Mouse (Mus musculus) myocyte (in vitro differentiated cells): ENCODE measurements at regions not wholly inside any gene's neighbourhood (a gene's known extent, or its start where the extent isn't known, plus 50 kb on each side); places are given as distances from the start of the nearest gene placed in this dataset.

ENCODE experiments used
- H3K27me3 ChIP-seq: one replicate; pipeline ENCODE4 v1.6.1; 2011; ENCODE audit not compliant: control insufficient read depth, insufficient read depth, insufficient read length
- H3K36me3 ChIP-seq: one replicate; pipeline ENCODE4 v1.6.1; 2011; ENCODE audit not compliant: control insufficient read depth, insufficient read depth
- H3K4me2 ChIP-seq: one replicate; pipeline ENCODE4 v1.6.1; 2011; ENCODE audit warnings: low read depth, control low read depth
- H3K4me3 ChIP-seq: one replicate; pipeline ENCODE4 v1.5.1; 2011; ENCODE audit warnings: mild to moderate bottlenecking, control low read depth, moderate library complexity
- H3K79me2 ChIP-seq: one replicate; pipeline ENCODE4 v1.6.1; 2011; ENCODE audit not compliant: control insufficient read depth, insufficient read depth
- H3ac ChIP-seq: one replicate; pipeline ENCODE4 v1.6.1; 2011; ENCODE audit not compliant: control insufficient read depth, insufficient read length
- CEBPB ChIP-seq: IDR thresholded peaks from 2 replicates; pipeline ENCODE4 v1.6.1; 2011; ENCODE audit warnings: mild to moderate bottlenecking, moderate library complexity; ENCODE audit not compliant: poor library complexity, insufficient read depth, severe bottlenecking
- E2F4 ChIP-seq: IDR thresholded peaks from one replicate; pipeline ENCODE4 v1.6.1; 2011; ENCODE audit warnings: mild to moderate bottlenecking, control low read depth, moderate library complexity; ENCODE audit not compliant: insufficient read depth
- MAX ChIP-seq: IDR thresholded peaks from one replicate; pipeline ENCODE4 v1.6.1; 2011; ENCODE audit warnings: low read depth, mild to moderate bottlenecking, control low read depth
- MYOD1 ChIP-seq, 3 experiments: IDR thresholded peaks; one replicate each; pipeline ENCODE4 v1.6.1; 2011; ENCODE audit warnings: control low read depth in 2 of 3, low read depth in 2 of 3, mild to moderate bottlenecking in 2 of 3, moderate library complexity in 1 of 3; ENCODE audit not compliant: insufficient read length in 2 of 3, control insufficient read depth in 1 of 3
- MYOG ChIP-seq, 3 experiments: IDR thresholded peaks; one replicate each; pipeline ENCODE4 v1.6.1; 2011; ENCODE audit warnings: control low read depth in 2 of 3, low read depth in 2 of 3, mild to moderate bottlenecking in 2 of 3; ENCODE audit not compliant: insufficient read length in 2 of 3, control insufficient read depth in 1 of 3, insufficient read depth in 1 of 3
- POLR2A ChIP-seq: IDR thresholded peaks from one replicate; pipeline ENCODE4 v1.6.1; 2011; ENCODE audit warnings: low read depth, mild to moderate bottlenecking, control low read depth, moderate library complexity; ENCODE audit not compliant: insufficient read length
- POLR2AphosphoS2 ChIP-seq: IDR thresholded peaks from one replicate; pipeline ENCODE4 v1.6.1; 2011; ENCODE audit warnings: low read depth, control low read depth; ENCODE audit not compliant: insufficient read length
- REST ChIP-seq: IDR thresholded peaks from one replicate; pipeline ENCODE4 v1.6.1; 2011; ENCODE audit warnings: mild to moderate bottlenecking, control low read depth, moderate library complexity; ENCODE audit not compliant: insufficient read depth, insufficient read length
- SRF ChIP-seq: IDR thresholded peaks from one replicate; pipeline ENCODE4 v1.6.1; 2011; ENCODE audit warnings: low read depth; ENCODE audit not compliant: control insufficient read depth, insufficient read length
- TCF12 ChIP-seq: IDR thresholded peaks from one replicate; pipeline ENCODE4 v1.6.1; 2011; ENCODE audit warnings: mild to moderate bottlenecking, control low read depth; ENCODE audit not compliant: poor library complexity, insufficient read depth, severe bottlenecking
- TCF3 ChIP-seq: IDR thresholded peaks from one replicate; pipeline ENCODE4 v1.6.1; 2011; ENCODE audit warnings: low read depth, control low read depth; ENCODE audit not compliant: insufficient read length
- USF1 ChIP-seq: IDR thresholded peaks from one replicate; pipeline ENCODE4 v1.6.1; 2011; ENCODE audit warnings: low read depth, mild to moderate bottlenecking, control low read depth, moderate library complexity

DNA sequence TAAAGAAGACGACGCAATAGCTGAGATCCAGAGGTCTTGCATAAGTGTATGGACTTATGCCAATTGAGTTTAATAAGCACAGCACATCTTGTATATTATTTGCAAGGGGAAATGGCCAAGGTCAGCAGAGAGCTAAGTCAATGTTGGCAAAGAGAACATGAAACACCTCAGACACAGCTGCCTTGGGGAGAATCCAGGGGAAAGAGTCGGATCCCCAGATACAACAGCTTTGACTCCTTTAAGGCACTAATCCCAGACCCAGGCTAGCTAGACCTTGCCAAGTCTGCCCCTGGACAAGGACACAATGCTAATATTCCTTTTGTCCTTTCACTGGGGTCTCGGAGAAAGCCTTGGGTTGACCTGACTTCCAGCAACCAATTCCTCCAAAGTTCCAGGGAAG lies 438.2 kb upstream of the Kazn start:
- Histone ChIP-seq H3K36me3 (no peaks in the 10 kb centered on the region), H3K27me3 (no peaks in the 10 kb centered on the region), H3K79me2 (no peaks in the 10 kb centered on the region), H3K4me3 (no peak overlapping the region), H3K4me2 (no peak overlapping the region), H3ac (no peak overlapping the region)
- TF ChIP-seq CEBPB, result no peak
- no peak for TF ChIP-seq MYOD1 (IDR thresholded peaks at IDR 0.05; ENCODE audit: control insufficient read depth in 1 of 3, insufficient read length in 2 of 3, low read depth in 2 of 3)
- no peak for TF ChIP-seq POLR2A
- no peak for TF ChIP-seq E2F4
- TF ChIP-seq USF1, result no peak
- no peak for TF ChIP-seq SRF
- TF ChIP-seq TCF12, result no peak

DNA sequence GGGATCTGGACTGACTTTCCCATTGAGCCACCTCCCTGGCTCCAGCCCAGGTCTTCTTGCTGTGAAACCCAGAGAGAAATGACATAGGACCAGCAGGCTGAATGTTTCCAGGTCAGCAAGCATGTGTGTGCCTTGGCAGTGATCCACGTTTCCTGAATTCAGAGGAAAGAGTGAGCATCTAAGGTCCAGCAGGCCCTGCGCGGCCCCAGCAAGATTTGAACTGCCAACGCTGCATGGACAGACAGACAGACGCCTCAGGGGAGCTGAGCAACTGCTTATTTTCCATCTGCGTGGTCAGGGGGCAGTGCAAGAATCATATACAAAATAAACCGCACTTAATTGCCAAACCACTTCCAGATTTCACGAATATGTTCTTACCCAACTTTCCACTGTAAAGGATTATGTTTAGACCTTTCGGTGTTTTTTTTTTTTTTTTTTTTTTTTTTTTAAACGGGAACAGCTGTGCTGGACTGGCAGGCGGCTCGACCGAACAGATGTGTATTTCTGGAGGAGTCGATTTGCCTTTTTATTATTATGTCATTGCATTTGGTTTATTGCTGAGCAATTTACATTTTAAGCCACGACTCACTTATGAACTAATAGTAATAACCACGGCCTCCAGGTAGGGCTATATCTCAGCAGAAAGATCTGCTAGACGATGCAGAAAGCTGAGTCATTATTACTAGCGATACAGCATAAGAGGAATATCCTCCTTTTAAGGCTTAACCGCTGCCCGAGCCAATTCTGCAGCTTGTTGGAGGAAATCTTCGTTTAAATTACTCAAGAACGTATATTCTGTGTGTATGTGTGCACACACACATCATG lies 435.7 kb upstream of the Kazn start:
- no peaks in the 10 kb centered on the region for H3K27me3 ChIP-seq
- H3K4me2 ChIP-seq, result no peak overlapping the region
- TF ChIP-seq TCF3 (no peak), E2F4 (no peak), POLR2A (no peak)
- no peaks in the 10 kb centered on the region for H3K79me2 ChIP-seq
- H3K36me3 ChIP-seq, result no peaks in the 10 kb centered on the region
- H3K4me3 ChIP-seq, result no peak overlapping the region
- H3ac ChIP-seq, result no peak overlapping the region

DNA sequence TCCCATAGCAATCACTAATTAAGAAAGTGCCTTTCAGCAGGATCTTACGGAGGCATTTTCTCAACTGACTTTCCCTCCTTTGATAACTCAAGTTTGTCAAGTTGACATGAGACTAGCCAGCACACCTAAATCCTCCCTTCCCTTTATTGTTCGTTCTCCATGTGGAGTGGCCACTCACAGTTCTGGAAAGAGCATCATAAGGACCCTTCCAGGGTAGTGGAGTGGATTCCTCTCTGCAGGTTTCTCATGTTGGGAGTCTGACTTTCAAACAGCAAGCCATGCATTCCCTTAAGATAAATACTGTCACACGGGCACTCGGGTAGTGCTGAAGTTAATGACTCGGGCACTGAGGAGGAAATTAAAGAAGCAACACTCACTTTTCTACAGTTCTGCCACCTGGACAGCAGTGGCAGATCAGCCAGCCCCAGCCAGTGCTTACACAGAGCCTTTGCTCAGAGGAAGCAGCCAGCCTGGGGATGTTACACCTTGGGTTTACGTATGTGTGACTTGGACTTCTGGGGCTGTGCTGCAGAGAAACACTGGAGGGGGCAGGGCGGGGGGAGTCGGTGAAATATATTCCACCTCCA lies 432.8 kb upstream of the Kazn start:
- Histone ChIP-seq H3K4me3 (no peak overlapping the region), H3ac (no peak overlapping the region), H3K4me2 (no peak overlapping the region), H3K36me3 (no peaks in the 10 kb centered on the region), H3K79me2 (no peaks in the 10 kb centered on the region), H3K27me3 (no peaks in the 10 kb centered on the region)
- no peak for TF ChIP-seq USF1

DNA sequence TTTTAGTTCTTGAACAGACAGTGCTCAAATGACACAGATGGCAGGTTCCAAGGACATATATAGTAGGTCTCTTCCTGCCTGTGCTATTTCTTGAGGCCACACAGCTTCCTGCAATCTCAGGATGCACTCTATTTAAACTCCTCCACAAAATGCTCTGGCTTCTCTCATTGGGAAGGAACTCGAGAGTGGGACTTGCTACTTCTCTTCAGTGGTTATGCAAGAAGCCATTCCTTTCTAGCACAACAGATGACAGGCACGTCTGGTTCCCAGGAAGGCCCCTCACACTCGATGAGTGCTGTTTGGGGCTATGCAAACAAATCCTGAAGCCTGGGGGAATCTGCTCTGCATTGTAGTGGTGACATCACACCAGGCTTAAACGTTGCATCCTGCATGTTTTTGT lies 425.6 kb upstream of the Kazn start:
- no peaks in the 10 kb centered on the region for H3K79me2 ChIP-seq
- TF ChIP-seq MAX (no peak), USF1 (no peak)
- H3K4me3 ChIP-seq, result no peak overlapping the region
- H3K36me3 ChIP-seq, result no peaks in the 10 kb centered on the region
- no peaks in the 10 kb centered on the region for H3K27me3 ChIP-seq
- no peak overlapping the region for H3ac ChIP-seq
- H3K4me2 ChIP-seq, result no peak overlapping the region

DNA sequence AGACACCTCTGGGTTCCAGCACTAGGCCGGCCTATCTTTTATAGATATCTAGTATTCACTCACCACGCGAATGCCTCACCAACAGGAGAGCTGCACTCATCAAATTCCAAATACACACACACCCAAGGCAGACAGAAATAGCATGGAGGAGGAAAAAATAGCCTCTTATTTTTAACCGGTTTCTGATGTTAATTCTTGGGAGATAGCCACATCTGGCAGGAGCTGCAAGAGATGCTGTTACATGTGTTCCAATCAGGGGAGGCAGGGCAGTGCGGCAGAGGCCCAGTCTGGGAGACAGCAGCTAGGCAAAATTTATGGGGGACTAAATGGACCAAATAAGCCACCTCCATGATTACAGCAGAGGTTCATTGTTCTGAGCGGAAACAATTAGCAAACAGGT lies 419.0 kb upstream of the Kazn start:
- Histone ChIP-seq H3K4me3 (no peak overlapping the region), H3K36me3 (no peaks in the 10 kb centered on the region), H3K4me2 (no peak overlapping the region), H3ac (no peak overlapping the region), H3K79me2 (no peaks in the 10 kb centered on the region), H3K27me3 (no peaks in the 10 kb centered on the region)
- TF ChIP-seq MYOD1 (IDR thresholded peaks at IDR 0.05; ENCODE audit: control insufficient read depth in 1 of 3, insufficient read length in 2 of 3, low read depth in 2 of 3) (no peak), TCF12 (no peak), USF1 (no peak), REST (no peak), POLR2AphosphoS2 (no peak), CEBPB (no peak), SRF (no peak), E2F4 (no peak), POLR2A (no peak), MYOG (IDR thresholded peaks at IDR 0.05; ENCODE audit: control insufficient read depth in 1 of 3, insufficient read depth in 1 of 3, insufficient read length in 2 of 3, low read depth in 2 of 3) (no peak), MAX (no peak), TCF3 (no peak)

DNA sequence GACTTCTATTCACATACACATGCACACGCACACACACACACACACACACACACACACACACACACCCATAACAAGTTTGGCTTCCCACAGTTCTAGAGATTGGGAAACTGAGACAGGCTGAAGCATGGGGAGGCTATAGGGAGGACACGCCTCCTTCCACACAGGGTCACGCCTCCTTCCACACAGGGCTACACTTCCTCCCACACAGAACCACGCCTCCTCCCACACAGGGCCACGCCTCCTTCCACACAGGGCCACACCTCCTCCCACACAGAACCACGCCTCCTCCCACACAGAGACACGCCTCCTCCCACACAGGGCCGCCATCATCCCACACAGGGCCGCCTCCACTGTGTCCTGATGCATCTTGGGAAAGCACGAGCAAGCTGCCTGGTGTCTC lies 401.9 kb upstream of the Kazn start:
- TF ChIP-seq POLR2AphosphoS2 (no peak), SRF (no peak), POLR2A (no peak), USF1 (no peak), TCF12 (no peak), REST (no peak), E2F4 (no peak)
- no peaks in the 10 kb centered on the region for H3K27me3 ChIP-seq
- H3K36me3 ChIP-seq, result no peaks in the 10 kb centered on the region

More for the DNA sequence above, 401.9 kb upstream of the Kazn start:
- H3K4me3 ChIP-seq, result no peak overlapping the region
- no peak overlapping the region for H3K4me2 ChIP-seq
- no peaks in the 10 kb centered on the region for H3K79me2 ChIP-seq
- H3ac ChIP-seq, result no peak overlapping the region
